Mouse (Mus musculus): ENCODE measurements around the gene Dhrs3. TPM values are rescaled to one million over a fixed set of nuclear protein-coding genes. Genes with fewer than 3 reads are reported as not detected.

Dhrs3 gene
- total and polyA plus RNA-seq, 2 experiments from 2014 or later, result 39.0 to 45.0 TPM

DNA sequence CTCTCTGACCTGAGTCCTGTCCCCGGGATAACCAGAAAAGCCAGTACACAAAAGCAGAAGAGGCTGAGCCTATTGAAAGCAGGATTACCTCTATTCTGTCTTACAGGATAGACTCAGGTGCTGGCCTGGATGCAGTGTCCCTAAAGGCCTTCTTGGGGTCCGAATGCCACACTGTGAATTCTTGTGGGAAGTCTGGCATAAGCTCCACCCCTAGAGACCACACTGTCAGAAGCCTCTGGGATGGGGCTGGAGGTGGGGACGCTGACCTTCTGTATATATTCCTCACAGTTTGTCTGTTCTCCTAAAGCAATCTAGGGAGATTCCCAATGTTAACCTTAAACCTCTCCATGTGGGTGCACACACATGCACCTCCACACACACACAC, 57.7 kb downstream of the Dhrs3 start:
- ATAC-seq (ENCODE audit: insufficient read depth, low read depth) (no peak), DNase-seq (ENCODE audit: low spot score) (no peak)
- H3K9ac ChIP-seq (replicated peaks; ENCODE audit: low read depth, low read length), result no peak overlapping the region
- TF ChIP-seq EP300 (IDR thresholded peaks at IDR 0.05; ENCODE audit: low read depth) (no peak), CTCF (IDR thresholded peaks at IDR 0.05; ENCODE audit: low read depth) (no peak)
- H3K9me3 ChIP-seq (replicated peaks; ENCODE audit: control insufficient read depth, low read length), result no peaks in the 10 kb centered on the region
- H3K27me3 ChIP-seq (ENCODE audit: control insufficient read depth, insufficient read depth, low read length), result no peaks in the 10 kb centered on the region
- WGBS, result 63% methylated on average over 3 of the region's 3 CpGs
- peaks cover 47% of the 10 kb centered on the region for H3K4me1 ChIP-seq (ENCODE audit: control insufficient read depth, insufficient read depth)
- H3K4me2 ChIP-seq (ENCODE audit: low read depth, low read length), result no peak overlapping the region
- no peaks in the 10 kb centered on the region for H3K36me3 ChIP-seq (replicated peaks; ENCODE audit: control insufficient read depth, insufficient read depth, low read length)
- H3K4me3 ChIP-seq (ENCODE audit: low read depth, low read length), result no peak overlapping the region
- H3K27ac ChIP-seq (ENCODE audit: low read depth), result peak overlapping the region; percentile 92

DNA sequence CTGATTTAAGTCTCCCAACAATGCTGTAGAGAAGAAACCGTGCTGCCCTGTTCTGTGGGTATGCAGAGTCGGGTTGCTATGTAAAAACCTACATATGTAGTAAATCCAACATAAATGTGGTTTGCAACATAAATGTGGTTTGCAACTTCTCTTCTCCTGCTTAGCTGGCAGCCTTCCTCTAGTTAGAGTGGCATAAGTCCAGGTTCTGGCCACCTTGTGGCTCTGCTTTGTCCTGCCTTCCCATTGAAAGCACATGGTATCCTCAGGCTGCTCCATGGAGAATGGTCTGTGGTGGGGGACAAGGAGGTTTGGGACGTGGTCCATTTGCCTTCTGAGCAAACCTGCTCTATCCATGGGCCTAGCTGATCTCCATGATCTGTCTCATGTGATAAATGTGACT, 58.3 kb downstream of the Dhrs3 start:
- Histone ChIP-seq H3K27me3 (ENCODE audit: control insufficient read depth, insufficient read depth, low read length) (no peaks in the 10 kb centered on the region), H3K36me3 (replicated peaks; ENCODE audit: control insufficient read depth, insufficient read depth, low read length) (no peaks in the 10 kb centered on the region), H3K9me3 (replicated peaks; ENCODE audit: control insufficient read depth, low read length) (no peaks in the 10 kb centered on the region), H3K4me2 (ENCODE audit: low read depth, low read length) (no peak overlapping the region), H3K27ac (ENCODE audit: low read depth) (peak overlapping the region; percentile 44; the same call in 1 of the 2 replicates), H3K4me1 (ENCODE audit: control insufficient read depth, insufficient read depth) (peaks cover 47% of the 10 kb centered on the region), H3K9ac (replicated peaks; ENCODE audit: low read depth, low read length) (no peak overlapping the region), H3K4me3 (ENCODE audit: low read depth, low read length) (no peak overlapping the region)
- ATAC-seq (ENCODE audit: insufficient read depth, low read depth) (no peak), DNase-seq (ENCODE audit: low spot score) (no peak)
- WGBS, result 89% methylated on average over 3 of the region's 3 CpGs
- TF ChIP-seq EP300 (IDR thresholded peaks at IDR 0.05; ENCODE audit: low read depth), result no peak
- TF ChIP-seq CTCF (IDR thresholded peaks at IDR 0.05; ENCODE audit: low read depth), result 0 out of 2 replicates have a peak, but pooled peaks have one; percentile 6

DNA sequence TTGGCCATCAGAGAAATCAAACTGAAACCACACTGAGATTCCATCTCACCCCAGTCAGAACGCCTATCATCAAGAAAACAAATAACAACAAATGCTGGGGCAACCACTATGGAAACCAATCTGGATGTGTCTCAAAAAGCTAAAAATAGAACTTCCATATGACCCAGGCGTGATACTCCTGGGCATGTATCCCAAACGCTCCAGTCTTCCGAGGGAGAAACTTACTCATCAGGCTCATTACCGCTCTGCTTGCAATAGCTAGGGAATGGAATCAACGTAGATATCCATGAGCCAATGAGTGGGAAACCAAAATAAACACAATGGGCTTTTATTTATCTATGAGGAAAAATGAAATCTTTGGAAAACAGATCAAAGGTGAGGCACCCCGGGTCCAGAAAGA, 59.2 kb downstream of the Dhrs3 start:
- Histone ChIP-seq H3K4me3 (ENCODE audit: low read depth, low read length) (no peak overlapping the region), H3K9me3 (replicated peaks; ENCODE audit: control insufficient read depth, low read length) (no peaks in the 10 kb centered on the region), H3K9ac (replicated peaks; ENCODE audit: low read depth, low read length) (no peak overlapping the region), H3K36me3 (replicated peaks; ENCODE audit: control insufficient read depth, insufficient read depth, low read length) (no peaks in the 10 kb centered on the region), H3K27me3 (ENCODE audit: control insufficient read depth, insufficient read depth, low read length) (no peaks in the 10 kb centered on the region), H3K4me2 (ENCODE audit: low read depth, low read length) (no peak overlapping the region), H3K4me1 (ENCODE audit: control insufficient read depth, insufficient read depth) (peaks cover 47% of the 10 kb centered on the region), H3K27ac (ENCODE audit: low read depth) (peak overlapping the region; percentile 70)
- 26% methylated on average over 7 of the region's 7 CpGs for WGBS
- ATAC-seq (ENCODE audit: insufficient read depth, low read depth) (0 out of 2 replicates have a peak, but pooled peaks have one; percentile 21), DNase-seq (ENCODE audit: low spot score) (peak; percentile 86)
- TF ChIP-seq CTCF (IDR thresholded peaks at IDR 0.05; ENCODE audit: low read depth), result no peak
- peak; percentile 65 for TF ChIP-seq EP300 (IDR thresholded peaks at IDR 0.05; ENCODE audit: low read depth)

DNA sequence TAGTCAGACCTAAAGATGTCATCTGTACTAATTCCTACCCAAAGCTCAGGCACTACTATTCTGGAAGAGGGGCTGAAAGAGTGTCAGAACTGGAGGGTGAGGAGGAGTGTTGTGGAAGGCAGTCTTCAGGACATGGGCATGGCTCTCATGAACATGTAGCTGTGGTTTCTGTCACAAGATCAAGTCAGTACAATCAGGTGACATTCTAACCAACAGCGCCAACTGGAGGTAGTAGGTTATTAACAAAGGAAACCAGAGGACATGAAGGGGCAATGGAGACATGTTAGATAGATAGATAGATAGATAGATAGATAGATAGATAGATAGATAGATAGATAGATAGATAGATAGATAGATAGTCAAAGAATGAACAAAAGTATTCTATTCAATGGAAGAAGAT, 60.8 kb downstream of the Dhrs3 start:
- Histone ChIP-seq H3K27ac (ENCODE audit: low read depth) (no peak overlapping the region), H3K9ac (replicated peaks; ENCODE audit: low read depth, low read length) (no peak overlapping the region), H3K36me3 (replicated peaks; ENCODE audit: control insufficient read depth, insufficient read depth, low read length) (no peaks in the 10 kb centered on the region), H3K4me1 (ENCODE audit: control insufficient read depth, insufficient read depth) (peaks cover 35% of the 10 kb centered on the region), H3K27me3 (ENCODE audit: control insufficient read depth, insufficient read depth, low read length) (no peaks in the 10 kb centered on the region), H3K4me2 (ENCODE audit: low read depth, low read length) (no peak overlapping the region), H3K9me3 (replicated peaks; ENCODE audit: control insufficient read depth, low read length) (no peaks in the 10 kb centered on the region), H3K4me3 (ENCODE audit: low read depth, low read length) (no peak overlapping the region)
- ATAC-seq (ENCODE audit: insufficient read depth, low read depth) (no peak), DNase-seq (ENCODE audit: low spot score) (no peak)
- TF ChIP-seq EP300 (IDR thresholded peaks at IDR 0.05; ENCODE audit: low read depth) (no peak), CTCF (IDR thresholded peaks at IDR 0.05; ENCODE audit: low read depth) (no peak)
- 88% methylated on average over 1 of the region's 1 CpGs for WGBS

DNA sequence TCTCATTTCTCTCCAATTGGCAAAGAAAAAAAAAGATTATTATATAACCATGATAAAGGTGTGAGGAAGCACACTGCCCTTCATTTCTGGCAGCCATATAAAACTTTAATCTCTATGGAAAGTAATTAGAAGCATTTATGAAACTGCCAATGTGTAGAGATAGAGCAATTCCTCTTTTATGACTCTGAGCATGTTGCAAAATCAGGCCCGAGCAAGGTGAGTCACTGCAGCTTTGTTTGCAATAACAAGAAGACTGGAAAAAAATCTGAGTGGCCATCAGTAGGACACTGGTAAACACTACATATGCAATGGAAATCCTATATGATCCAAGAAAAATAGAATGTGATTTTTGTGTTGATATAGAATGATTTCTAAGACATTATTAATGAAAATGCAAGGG, 63.2 kb downstream of the Dhrs3 start:
- ATAC-seq (ENCODE audit: insufficient read depth, low read depth) (no peak), DNase-seq (ENCODE audit: low spot score) (no peak)
- peaks cover 20% of the 10 kb centered on the region for H3K4me1 ChIP-seq (ENCODE audit: control insufficient read depth, insufficient read depth)
- no peak overlapping the region for H3K9ac ChIP-seq (replicated peaks; ENCODE audit: low read depth, low read length)
- no peaks in the 10 kb centered on the region for H3K27me3 ChIP-seq (ENCODE audit: control insufficient read depth, insufficient read depth, low read length)
- 68% methylated on average over 1 of the region's 1 CpGs for WGBS
- H3K27ac ChIP-seq (ENCODE audit: low read depth), result no peak overlapping the region
- no peak for TF ChIP-seq EP300 (IDR thresholded peaks at IDR 0.05; ENCODE audit: low read depth)
- no peak for TF ChIP-seq CTCF (IDR thresholded peaks at IDR 0.05; ENCODE audit: low read depth)
- no peak overlapping the region for H3K4me2 ChIP-seq (ENCODE audit: low read depth, low read length)
- no peaks in the 10 kb centered on the region for H3K36me3 ChIP-seq (replicated peaks; ENCODE audit: control insufficient read depth, insufficient read depth, low read length)
- H3K4me3 ChIP-seq (ENCODE audit: low read depth, low read length), result no peak overlapping the region
- no peaks in the 10 kb centered on the region for H3K9me3 ChIP-seq (replicated peaks; ENCODE audit: control insufficient read depth, low read length)

DNA sequence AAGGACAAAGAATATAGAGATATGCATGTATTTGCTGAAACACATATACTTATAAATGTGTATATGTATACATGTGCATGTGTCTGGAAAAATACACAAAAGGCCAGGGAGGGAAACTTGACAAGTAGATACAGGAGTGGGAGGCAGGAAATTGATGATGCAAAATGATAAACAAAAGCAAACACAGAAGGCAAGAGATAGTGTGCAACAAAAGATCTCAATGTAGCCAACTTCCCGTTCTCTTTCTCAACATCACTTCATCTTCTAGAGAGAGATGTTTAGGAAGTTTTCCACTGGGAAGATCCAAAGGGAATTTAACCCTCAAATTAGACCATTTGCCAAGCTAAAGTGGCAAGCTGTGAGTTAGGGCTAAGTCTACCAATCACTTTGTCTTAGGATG, 63.7 kb downstream of the Dhrs3 start:
- ATAC-seq (ENCODE audit: insufficient read depth, low read depth) (no peak), DNase-seq (ENCODE audit: low spot score) (no peak)
- H3K27ac ChIP-seq (ENCODE audit: low read depth), result no peak overlapping the region
- H3K9ac ChIP-seq (replicated peaks; ENCODE audit: low read depth, low read length), result no peak overlapping the region
- H3K9me3 ChIP-seq (replicated peaks; ENCODE audit: control insufficient read depth, low read length), result no peaks in the 10 kb centered on the region
- WGBS, result 37% methylated on average over 1 of the region's 1 CpGs
- no peak overlapping the region for H3K4me3 ChIP-seq (ENCODE audit: low read depth, low read length)
- no peak overlapping the region for H3K4me2 ChIP-seq (ENCODE audit: low read depth, low read length)
- peaks cover 22% of the 10 kb centered on the region for H3K4me1 ChIP-seq (ENCODE audit: control insufficient read depth, insufficient read depth)
- TF ChIP-seq EP300 (IDR thresholded peaks at IDR 0.05; ENCODE audit: low read depth), result no peak
- no peak for TF ChIP-seq CTCF (IDR thresholded peaks at IDR 0.05; ENCODE audit: low read depth)
- H3K27me3 ChIP-seq (ENCODE audit: control insufficient read depth, insufficient read depth, low read length), result no peaks in the 10 kb centered on the region
- no peaks in the 10 kb centered on the region for H3K36me3 ChIP-seq (replicated peaks; ENCODE audit: control insufficient read depth, insufficient read depth, low read length)
